Mouse (Mus musculus) adrenal gland, postnatal 14 days (tissue): ENCODE measurements around the gene Wnt9b. TPM values are rescaled to one million over a fixed set of nuclear protein-coding genes. Genes with fewer than 3 reads are reported as not detected.

Experiments used
- DNase-seq: peaks from one replicate; pipeline ENCODE4 v3.0.0; 2021; ENCODE audit warnings: mixed read lengths
- total RNA-seq: library from RNA; stranded (reverse); gene quantifications from 2 replicates; pipeline ENCODE4 v1.2.3, GENCODE M21; 2021

Wnt9b gene
- total RNA-seq, 1 experiment from 2014 or later: 0.22 TPM

DNA sequence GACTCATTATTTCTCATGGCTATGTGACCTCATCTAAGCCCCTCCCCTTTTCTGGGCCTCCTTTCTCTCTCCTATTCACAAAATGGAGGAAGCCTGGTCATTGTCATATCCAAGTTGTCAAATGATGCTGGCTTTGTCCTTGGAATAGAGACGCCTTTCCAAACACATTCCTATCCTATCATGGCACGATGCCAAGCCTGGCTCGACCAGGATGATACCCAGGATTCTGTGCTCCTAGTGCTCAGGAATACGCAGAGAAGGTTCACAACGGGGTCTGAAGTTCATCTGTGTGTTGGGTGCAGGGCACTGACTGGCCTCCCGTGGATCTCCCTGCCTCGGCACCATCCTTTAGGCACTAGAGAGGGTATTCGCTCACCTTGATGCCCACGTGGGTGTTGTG lies 18.0 kb downstream of the Wnt9b start:
- no peak for DNase-seq

DNA sequence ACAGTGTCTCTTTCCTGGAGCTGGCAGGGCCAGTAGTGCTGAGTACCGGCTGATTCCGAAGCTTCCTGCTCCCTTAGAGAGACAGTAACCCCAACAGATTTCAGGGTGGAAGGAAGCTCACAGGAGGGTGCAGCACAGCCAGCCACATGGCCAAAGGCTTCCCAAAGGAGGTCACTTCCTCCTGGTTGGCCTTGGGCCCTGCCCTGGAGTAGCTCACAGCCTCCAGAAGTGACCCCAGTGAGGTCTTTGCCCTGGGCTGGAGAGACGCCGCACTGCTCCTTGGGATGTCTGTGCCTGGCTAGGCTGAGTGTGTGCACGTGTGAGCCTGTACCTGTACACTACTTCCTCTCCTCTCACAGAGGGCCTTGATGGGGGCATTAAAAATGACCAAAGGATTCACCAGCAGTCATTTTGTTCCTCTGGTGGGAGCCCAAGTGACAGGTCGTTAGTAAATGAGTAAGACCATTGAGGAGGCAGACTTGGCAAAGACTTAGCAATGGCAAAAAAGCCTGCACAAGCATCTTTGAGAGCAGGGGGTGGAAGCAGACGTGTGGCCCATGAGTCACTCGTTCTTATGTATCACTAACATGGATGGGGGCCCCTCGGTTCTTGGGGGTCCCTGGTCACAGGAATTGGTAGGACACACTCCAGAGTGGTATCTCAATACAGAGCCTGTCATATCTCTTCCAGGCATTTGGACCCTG lies 20.2 kb downstream of the Wnt9b start:
- no peak for DNase-seq

DNA sequence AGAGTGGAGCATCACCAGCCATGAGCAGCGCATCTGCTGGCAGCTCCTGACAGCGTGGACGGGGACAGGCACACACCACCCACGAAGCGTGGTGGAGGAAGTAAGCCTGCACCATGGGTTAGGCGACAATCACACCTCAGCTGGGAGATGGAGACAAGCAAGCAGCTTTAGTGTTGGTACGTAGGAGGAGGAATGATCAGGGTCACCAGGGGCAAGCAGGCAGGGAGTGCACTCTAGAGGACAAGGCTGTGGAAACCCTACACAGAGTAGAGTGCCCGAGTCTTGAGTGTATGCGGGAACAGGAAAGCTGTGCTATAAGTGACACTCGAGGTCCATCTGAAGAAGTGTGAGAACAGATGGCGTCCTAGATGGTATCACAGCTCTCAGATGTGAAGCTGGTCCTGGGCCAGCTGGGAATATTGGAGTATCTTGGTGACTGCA lies 25.3 kb downstream of the Wnt9b start:
- no peak for DNase-seq

DNA sequence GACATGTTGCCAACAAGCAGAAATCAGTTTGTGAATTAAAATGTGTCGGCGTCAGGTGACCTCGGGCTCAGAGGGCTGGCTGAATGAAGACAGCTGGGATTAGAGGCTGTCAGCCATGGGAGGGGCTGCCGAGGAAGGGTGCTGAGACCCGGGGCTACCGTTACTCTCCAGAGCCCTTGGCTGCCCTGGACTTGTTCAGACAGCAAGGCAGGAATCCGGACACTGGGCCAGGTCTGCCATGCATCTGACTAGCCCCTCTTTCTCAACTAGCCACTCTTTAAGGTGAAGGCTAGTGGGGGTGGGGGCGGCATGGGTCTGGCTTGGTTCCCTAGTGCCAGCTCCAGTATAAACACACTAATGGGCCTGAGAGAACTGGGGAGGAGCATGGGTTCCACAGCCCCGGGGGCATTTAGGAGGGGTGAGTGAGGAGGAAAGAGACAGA lies 27.6 kb downstream of the Wnt9b start:
- DNase-seq: peak; percentile 13

DNA sequence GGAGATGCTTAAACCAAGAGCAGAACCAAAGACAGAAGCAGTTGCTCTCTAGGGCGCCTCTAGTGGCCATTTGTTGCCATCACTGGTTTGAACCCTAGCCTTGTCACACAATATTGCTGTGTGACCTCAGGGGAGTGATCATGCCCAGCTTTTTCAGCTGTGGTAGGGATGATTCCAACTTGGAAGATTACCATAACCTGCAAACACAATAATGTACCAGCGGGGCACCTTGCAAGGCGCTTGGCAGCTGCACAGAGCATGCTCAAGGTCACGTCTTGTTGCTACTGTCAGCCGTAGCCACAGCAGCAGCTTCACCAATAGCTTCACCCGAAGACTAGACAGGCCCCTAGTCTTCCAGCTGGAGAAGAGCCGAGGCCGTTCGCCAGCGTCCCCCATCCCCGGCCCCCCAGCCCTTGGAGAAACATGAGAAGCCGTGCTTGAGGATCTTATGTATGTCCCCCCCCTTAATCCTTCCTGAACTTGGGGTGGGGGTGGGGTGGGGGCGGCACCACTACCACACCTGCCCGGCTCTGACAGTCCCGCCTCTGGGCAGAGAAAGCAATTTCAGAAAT lies 28.1 kb downstream of the Wnt9b start:
- DNase-seq: peak; percentile 47

DNA sequence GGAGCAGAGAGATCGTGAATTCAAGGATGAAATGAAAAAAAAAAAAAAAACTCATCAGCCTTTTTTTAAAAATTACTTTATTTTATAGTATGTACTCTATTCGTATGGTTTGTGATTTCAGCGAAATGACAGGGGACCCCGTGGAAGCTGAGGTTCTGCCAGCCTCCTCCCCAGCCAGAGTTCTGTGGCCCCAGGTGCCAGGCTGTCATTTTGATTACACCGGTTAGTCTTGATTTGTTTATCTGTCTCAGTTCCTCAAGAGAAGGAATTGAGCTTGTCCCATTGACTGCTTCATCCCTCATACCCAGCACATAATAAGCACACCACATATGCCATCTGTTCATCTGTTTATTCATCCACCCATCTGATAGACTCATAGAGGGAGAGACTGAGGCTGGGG lies 30.2 kb downstream of the Wnt9b start:
- DNase-seq: no peak

DNA sequence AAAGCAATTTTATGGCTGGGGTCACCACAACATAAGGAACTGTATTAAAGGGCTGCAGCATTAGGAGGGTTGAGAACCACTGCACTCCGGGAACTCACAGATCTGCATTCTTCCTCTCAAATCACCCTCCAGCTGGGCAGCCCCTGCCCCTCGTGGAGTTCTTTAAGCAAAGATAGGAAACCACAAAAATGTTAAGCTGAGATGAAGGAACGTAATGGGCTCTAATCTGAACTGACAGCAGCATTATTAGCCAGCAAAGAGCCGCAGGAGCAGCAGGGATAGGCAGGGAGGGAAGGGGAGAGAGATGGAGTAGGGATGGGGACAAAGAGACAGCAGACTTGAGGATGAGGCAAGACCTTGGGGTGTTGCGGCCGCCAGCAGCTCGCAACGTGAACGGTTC lies 32.6 kb downstream of the Wnt9b start:
- no peak for DNase-seq

DNA sequence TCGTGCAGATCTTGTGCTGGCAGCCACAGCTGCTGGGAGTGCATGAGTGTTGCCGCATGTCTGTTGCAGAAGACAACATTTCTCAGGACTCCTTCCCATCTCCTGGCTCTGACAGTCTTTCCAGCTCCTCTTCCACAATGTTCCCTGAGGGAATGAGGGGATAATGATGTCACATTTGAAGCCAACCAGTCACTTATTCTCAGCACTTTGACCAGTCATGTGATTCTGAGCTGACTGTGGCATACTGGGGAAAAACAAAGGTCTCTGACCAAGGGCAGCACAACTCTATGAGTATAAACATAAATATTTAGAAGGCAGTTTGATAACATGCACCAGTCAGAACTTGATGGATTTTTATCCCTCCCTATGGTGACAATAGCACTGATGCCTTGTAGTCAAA lies 35.5 kb downstream of the Wnt9b start:
- DNase-seq: no peak

DNA sequence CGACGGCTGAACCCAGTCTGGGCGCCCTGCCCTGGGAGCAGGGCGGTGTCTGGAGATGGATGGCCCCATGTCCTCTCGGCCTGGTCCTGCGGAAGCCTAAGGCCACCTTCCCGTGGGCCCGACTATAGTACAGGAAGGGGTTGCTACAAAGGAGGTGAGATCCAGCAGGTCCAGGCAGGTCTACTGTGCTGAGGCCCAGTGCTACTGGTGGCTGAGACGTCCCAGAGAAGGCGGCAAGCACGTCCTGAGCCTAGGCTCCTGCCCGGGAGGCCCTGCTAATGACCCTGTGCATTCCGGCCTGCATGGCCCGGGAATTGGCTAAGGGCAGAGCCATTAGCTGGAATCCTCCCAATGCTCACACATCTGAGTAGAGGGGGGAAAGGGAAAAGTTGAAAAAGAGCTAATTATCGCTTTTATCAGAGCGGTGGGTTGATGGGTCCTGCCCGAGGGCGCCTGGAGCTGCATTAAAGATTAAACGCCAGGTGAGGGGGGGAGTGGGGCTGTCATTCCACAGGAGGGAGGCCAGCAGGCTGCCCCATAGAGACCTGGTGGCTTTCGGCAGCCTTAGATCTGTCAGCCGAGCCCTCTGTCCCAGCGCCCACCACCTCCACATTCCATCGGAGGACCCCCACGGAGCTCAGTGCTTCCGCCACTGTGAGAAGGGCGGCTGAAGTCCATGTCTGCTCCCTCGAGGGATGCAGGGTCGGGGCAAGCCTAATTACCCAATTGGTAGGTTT lies 37.6 kb downstream of the Wnt9b start:
- DNase-seq: no peak

DNA sequence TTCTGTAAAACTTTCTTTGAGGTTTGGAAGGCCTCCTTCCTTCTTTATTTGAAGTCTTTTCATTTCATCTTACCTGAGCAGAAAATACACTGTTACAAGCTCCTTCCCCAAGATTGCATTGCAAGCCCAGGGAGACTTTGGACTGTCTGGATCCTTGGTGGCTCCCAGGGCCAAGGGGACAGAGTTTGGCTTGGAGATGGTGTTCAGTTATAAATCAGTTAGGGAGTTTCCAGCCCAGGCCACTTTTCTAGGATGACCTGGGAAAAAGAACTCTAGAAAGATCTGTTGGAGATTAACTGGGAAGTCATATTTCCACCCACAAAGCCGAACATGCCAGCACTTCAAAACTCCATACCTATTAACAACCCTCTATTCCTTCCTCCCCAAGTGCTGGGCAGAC lies 39.6 kb downstream of the Wnt9b start:
- DNase-seq: no peak

DNA sequence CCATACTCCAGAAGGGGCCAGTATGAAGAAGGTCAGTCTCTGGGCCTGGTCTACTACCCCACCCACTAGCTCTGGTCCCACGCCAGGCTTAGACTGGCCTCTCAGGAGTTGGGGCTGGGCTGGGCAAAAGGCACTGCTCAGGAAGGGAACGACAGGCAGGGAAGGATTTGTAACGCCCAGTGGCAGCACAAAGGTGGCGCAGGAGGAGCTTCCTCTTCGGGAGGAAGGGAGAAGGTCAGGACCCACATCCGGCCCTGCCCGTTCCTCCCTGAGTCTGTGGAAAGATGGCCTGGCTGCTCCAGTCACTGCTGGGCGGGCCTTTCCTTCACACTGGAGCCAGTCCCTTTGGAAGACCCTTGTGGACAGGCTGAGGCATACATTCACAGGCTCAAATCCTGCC lies 42.6 kb downstream of the Wnt9b start:
- DNase-seq: peak; percentile 64

DNA sequence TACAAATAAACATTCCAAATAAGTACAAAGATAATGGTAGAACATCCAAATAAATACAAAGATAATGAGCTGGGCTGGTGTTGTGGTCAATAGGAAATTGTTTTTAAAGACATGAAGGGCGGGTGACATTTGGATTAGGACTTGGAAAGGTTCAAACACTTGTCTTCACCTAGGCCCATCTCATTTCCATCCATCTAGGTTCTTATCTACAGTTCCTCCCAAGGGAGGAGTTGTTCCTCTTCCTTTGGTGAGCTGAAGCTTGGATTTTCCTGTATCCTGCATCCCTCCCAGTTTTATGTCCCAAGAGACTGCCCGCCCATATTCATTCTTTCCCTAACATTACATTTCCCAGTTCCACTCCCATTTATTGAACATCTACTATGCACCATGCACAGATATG lies 51.4 kb downstream of the Wnt9b start:
- no peak for DNase-seq

DNA sequence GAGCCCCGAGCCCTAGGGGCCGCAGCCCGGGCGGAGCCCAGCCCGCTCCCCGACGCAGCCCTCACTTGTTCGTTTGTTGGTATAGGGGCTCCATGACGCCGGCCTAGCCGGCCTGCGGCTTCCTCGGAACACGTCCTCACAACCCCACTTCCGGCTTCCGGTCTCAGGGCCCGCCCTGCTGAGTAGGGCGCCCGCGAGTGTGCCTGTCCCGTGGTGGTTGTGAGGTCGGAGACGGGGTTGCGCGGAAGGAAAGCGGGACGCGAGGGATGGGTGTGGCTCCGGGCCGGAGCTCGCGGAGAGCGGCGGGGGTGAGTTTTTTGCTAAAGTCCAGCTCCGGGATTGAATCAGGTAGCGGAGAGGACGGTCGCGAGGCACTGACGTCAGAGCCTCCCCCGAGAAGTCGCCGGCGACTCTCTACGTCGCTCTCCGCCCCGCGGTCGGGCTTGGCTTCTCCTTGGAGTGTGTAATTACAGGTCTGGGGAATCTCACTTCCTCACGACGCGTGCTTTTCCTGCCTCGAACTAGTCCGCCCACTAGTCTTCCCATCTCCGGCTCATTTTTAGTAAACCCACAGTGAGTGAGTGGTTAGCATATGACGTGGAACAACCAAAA lies 52.0 kb downstream of the Wnt9b start, which contains the start of gene Gosr2:
Gene Gosr2 (minus strand): TSS at position 334 of the 612 bp plus-strand sequence.
- peak; percentile 94 for DNase-seq

DNA sequence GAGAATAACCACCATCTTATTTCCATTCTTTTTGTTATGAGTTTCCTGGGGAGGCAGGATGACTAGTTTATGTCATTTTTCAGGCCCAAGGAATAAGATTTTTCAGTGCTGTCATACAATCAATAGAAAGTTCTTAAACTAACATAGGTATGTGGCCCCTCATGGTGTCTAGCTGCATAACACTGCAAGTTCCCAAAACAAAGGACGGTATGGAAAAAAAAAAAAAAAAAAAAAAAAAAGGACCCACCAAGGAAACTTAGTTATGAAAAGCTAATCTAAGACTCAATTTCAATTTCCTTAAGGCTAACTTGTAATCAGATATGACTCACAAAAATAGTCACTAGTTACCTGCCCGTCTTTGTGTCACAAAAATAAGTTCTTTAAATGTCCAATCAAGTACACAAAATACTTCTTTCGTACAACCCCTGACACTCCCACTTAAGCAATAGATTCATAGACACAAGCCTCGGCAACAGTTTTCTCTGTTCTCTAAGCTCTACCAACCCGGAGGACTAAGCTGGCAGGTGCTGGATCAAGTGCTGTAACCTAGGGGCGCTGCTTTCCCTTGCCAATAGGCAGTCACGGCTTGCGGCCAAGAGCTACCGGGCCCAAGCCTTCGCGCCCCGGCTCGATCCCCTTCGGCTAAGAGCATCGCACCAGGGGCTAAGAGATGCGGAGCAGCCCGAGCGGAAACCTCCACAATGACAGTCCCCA lies 52.6 kb downstream of the Wnt9b start:
- DNase-seq: no peak

DNA sequence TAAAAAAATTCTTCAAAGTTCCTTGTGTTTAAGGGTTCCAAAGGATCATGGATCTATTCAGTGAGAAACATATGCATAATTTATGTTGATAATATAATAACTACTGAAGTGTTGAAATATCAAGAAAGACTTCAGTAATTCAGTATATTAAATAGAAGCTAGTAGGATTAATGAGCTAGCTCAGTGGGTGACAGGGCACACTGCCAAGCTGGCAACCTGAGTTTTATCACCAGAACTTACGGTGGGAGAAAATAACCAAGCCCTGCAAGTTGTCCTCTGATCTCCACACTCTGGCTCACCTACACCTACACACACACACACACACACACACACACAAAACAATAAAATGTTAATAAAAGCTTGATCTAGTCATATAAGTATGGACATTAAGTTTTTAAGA lies 56.4 kb downstream of the Wnt9b start:
- no peak for DNase-seq

DNA sequence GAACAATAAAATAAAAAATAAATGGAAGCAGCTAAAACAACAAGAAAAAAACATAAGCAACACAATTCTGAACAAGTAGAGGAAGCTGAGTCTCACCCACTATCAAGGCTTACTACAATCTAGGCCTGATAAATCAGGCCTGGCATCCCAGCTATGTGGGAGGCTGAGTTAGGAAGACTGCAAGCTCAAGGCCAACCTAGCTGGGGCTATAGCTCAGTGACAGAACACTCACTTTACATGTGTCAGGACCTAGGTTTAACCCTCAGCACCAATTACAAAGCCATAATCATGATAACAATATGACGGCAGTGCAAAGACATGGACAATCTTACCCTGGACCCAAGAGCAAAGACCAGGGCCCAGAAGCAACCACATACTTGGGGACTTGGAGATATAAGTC lies 58.6 kb downstream of the Wnt9b start:
- DNase-seq: no peak

DNA sequence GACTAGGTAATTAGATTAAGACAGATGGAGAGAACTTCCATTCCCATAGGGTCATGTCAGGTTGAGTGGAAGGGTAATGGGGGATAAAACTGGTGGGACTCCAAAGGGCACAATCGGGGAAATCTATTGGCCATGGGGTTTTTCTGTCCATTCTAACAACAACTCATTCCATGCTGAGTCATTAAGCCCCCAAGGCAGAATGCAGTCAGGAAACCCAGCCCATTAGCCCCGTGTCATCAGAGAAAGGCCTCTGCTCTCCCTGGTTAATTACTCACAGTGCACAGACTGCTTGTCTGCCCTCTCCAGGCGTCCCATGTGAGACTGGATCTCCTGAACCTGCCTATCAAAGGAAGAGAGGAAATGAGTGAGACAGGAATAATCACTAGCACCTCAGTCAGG lies 60.6 kb downstream of the Wnt9b start:
- peak; percentile 35 for DNase-seq

DNA sequence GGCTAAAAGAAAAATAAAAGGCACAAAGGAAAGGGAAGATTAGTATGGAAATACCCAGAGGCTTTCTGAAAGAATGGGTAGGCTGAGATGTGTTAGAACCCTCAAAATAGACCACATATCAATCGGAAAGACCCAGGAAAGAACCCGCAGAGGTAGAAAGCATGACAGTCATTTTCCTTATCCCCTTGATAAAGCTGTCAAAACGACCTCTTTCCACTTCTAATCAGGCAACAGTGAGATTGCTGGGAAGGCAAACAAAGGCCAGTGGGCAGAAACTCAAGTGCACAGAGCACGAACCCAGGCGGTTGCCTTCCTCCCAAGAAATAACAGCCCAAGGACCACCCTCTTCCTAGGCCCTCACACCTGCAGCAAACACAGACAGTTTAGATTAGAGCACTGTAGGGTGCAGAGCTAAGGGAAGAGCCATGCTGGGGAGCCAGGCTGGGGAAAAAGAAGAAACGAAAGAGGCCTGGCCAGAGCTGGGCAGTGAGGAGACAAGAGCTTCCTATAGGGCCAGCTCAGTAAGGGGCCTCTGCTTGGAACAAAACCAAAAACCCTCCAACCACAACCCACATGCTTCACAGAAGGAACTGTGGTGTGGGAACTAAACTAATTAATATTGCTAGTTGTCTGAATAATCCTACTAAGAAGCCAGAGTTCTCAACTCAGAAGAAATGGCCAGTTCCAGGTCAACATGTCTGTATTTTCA lies 61.2 kb downstream of the Wnt9b start:
- no peak for DNase-seq

DNA sequence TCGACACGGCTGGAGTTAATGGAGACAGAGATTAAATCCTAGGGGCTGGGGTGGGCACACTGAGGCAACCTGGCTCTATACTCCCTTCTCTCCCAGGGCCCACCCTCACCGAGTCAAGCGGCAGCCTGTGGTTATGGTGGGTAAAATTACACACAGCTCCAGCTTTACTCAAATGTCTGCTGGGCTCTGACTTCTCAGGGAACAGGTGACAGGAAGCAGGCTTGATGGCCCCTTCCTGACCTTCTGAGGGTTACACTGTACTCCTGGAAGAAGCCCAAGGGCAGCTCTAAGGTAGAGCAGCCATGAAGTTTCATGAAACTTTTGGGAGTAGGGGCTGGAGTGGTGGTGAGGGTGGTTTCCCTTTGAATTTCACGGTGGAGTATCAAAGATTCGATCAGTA lies 62.9 kb downstream of the Wnt9b start:
- DNase-seq: no peak

DNA sequence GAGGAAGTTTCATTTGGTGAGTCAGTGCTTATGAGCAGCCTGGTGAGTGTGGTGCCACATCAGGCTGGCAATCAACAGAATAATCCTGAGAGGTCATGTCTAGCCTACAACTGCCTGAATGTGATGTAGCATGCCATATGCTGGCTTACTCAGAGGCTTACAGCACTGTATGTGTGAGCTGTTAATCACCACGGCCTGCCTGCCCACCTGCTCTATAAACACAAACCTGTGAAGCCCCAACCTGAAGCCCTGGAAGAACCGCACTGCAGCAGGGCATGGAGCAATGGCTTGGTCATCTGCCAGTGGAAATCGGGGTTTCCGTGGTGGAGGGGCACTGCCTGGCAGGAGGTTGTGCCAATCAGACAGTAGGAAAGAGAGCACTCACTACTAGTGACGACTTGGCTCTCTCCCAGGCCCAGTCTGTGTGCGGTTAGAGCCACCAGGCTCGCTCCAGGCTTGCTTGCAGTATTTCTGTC lies 64.3 kb downstream of the Wnt9b start:
- peak; percentile 61 for DNase-seq

DNA sequence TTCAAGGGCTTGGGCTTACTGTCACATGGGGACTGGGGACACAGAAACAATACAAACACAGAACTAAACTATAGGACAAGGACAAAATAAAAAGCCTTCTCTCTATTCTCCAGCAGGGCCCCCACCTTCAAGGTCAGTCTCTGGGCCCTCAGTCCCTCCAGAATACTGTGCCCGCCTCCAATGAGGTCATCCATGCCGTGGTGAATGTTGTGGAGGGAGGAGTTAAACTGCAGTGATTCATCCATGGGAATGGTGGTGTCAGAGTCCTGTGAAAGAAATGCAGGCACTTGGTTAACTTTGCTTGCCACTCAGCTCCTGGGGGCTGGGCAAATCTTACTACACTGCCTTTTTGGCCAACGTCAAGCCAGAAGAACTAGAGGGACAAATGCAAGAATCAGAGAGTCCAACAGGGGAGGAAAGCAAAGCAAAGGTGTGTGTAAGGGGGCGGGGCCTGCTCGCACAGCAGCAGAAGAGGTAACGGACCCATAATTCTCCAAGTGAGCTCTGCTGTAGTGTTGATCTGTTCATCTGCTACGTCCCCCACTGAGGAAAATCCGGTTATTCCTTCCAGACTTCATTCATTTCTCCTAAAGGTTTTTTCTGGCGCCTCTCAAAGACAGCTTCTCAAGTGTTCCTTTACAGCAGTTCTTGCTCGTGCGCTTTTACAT lies 65.8 kb downstream of the Wnt9b start:
- DNase-seq: peak; percentile 86
